Mouse (Mus musculus): Measurements from ENCODE around the gene Gm5072. TPM values are rescaled to one million over a fixed set of nuclear protein-coding genes. Genes with fewer than 3 reads are reported as not detected.

Gene Gm5072
- polyA plus RNA-seq (2012; rRNA removed), result not detected in 2 replicates

GRCm38 (mm10) chrX:91392200-91392599 is at the start of gene Gm5072:
TSS of gene Gm5072 (plus strand) at chrX:91392500.

Other genes with a start within 250 kb of the Gm5072 start
- not detected in 2 replicates for gene Mageb2, start 60.8 kb upstream of the Gm5072 start, polyA plus RNA-seq (2012; rRNA removed)
- not detected in 2 replicates for gene Gm8914, start 87.6 kb downstream of the Gm5072 start, polyA plus RNA-seq (2012; rRNA removed)
- gene 1700084M14Rik, start 183.4 kb downstream of the Gm5072 start, polyA plus RNA-seq (2012; rRNA removed), result not detected in 2 replicates
- not detected in 2 replicates for gene Gm14781, start 239.7 kb downstream of the Gm5072 start, polyA plus RNA-seq (2012; rRNA removed)